Mouse (Mus musculus) mesoderm, embryonic 11.5 days (tissue): ENCODE measurements around the gene Klk9.

Experiments used
- DNase-seq: peaks from one replicate; pipeline ENCODE4 v3.0.0-alpha.2; 2012; ENCODE audit warnings: low read depth, low spot score

The Klk9 gene

DNA sequence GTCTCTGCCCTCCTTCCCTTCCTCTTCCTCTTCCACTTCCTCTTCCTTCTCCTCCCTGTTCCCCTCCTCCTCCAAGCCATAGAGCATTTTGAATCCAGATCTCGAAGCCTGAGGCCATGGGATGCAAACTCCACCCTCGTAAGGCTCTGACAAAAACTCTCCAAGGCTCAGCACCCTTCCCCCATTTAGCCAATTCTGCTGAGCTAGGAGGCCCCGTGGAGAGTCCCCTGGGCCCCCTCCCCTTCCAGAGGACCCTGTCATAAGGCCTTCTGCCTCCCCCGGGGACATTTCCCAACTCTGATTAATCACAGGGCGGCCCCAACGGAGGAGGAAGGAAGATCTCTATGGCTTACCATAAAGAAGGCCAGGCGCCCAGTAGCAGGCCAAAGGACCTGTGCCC is at the start of gene Klk9:
Gene Klk9 (plus strand): TSS at position 301 of the 400 bp plus-strand sequence.
- DNase-seq = no peak

- DNase-seq = no peak
Observed at GRCm38 (mm10) chr7:43747788-43748187, 43.9 kb upstream of the Klk9 start.

- no peak for DNase-seq
Observed at GRCm38 (mm10) chr7:43752806-43753205, 38.9 kb upstream of the Klk9 start.

GRCm38 (mm10) chr7:43766484-43766883 is 25.2 kb upstream of the Klk9 start:
- no peak for DNase-seq

DNA sequence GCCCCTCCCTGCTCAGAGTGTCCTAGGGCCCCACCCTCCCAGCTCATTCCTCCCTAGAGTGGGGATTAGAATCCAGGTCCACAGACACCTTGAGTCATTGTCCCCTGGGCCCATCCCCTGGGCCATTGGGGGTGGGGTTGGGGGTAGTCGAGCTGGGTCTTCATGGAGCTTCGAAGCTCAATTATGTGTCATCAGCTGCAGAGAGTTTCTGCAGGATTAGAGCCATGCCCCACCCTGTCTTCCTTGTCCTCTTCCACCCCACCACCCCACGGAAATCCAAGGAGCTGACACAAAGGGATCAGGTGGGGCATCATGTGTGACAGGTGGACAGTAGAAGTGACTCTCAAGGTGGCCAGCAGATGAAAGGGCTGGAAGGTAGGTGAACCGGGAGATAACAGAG is 23.1 kb upstream of the Klk9 start, which contains the start of gene Klk12:
Gene Klk12 (plus strand): TSS at position 301 of the 400 bp plus-strand sequence.
- no peak for DNase-seq

DNA sequence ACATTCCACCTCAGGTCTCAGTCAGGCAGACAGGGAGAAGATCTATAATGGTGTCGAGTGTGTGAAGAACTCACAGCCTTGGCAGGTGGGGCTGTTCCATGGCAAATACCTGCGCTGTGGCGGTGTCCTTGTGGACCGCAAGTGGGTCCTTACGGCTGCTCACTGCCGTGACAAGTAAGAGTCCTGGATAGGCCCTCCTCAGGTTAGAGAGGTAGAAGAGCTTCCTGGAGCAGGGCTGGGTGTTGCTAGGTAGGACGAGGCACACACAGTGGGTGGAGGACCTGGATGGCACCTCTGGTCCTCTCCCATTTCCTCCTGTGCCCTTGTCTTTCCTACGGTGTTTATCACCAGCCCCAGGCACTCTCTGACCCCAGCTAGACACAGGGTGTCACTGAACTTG is 22.1 kb upstream of the Klk9 start:
- no peak for DNase-seq

DNA sequence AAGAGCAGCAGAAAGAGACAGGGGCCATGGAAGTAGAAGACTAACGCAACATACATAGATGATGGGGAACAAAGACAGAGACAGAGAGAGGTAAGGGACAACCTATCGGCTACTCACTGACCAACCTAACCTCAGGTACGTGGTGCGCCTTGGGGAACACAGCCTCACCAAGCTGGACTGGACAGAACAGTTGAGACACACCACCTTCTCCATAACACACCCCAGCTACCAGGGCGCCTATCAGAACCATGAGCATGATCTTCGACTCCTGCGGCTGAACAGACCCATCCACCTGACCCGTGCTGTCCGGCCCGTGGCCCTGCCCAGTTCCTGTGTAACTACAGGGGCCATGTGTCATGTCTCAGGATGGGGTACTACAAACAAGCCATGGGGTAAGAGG is 21.0 kb upstream of the Klk9 start:
- no peak for DNase-seq

GRCm38 (mm10) chr7:43771916-43772315 is 19.8 kb upstream of the Klk9 start:
- DNase-seq = no peak

DNA sequence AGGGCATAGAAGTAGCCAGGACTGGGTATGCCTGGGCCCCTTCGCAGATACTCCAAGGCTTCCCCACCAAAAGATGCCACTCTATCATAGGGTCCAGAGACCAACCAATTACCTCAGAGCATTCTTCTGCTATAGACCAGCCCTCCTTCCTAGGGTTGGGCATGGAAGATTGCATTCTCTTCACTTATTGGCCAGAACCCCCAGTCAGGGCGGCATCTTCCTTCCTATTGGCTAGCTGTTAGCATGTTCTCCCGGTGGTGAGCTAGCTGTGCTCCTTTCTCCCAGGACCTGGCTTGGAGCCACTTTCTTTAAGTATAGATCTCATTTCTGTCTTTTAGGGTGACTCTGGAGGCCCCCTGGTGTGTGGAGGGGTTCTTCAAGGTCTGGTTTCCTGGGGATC is 18.8 kb upstream of the Klk9 start:
- no peak for DNase-seq

DNA sequence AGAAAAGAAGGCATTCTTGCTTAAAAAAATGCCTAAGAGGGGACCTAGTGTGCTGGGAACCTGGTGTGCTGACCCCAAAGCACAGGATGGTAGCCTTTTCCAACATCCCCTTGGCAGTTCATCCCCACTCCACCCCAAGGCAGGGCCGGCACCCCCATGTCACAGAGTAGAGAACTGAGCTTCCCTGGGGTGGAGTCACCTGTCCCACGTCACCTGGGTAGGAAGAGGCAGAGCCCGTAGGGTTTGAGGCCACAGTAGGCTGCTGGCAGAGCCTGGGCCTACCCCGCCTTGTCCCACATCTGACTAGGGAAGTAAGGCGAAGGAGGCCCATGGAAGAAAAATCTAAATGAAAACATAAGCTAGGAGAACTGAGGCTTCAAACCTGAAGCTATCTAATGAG is 17.3 kb upstream of the Klk9 start, which contains the start of gene Klk11:
Gene Klk11 (plus strand): TSS at position 241 of the 400 bp plus-strand sequence.
- DNase-seq = no peak

DNA sequence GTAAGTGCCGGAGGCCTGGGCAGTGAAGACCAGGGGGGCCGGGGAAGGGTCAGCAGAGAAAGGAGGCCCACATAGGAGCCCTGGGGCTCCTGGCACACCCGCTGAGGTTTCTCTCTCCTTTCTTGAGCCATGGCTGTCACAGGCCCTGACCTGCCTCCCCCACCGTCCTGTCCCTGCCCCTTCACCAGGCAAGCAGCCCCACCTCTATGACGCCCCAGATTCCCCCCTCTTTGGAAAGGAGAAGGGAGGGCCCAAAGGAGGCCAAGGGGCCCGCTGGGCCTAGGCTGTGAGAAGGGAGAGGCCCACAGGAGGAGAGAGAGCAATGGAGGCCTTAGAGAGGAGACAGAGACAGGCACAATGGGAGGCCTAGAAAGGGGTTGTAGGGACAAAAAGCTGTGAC is 16.9 kb upstream of the Klk9 start:
- no peak for DNase-seq

DNA sequence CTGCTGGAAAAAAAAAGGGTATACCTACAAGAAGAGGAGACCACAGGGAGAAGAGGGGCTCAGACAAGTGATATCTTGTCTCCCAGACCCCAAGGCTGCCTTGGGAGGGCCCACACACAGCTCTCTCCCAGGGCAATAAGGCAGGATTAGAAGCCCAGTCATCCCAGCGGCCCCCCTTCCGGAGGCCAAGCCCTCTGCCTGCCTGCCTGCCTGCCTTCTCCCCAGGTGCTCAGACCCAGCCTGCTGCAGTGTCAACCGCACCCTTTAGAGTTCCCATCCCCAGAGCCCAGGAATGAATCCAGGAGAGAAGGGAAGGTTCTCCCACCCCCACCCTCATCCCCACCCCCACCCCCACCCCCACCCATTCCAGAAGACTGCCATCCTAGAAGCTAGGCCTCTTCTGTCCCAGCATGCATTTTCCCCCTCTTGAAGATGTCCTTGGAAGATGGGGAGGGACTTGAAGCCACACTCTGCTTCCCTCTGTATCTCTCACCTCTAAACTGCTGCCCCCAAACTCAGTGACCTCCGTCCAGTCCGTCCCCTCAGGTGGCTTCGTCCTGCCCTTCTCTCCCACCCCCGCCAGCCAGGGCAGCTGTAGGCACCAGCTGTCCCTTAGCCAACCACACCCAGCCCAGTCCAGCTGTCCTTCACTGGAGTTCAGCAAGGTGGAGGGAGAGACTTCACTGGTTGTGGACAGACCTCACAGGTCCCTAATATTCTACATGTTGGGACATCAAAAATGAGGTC is 16.2 kb upstream of the Klk9 start:
- no peak for DNase-seq

- no peak for DNase-seq
Observed at GRCm38 (mm10) chr7:43776506-43776905, 15.2 kb upstream of the Klk9 start.

GRCm38 (mm10) chr7:43777423-43777822 is 14.3 kb upstream of the Klk9 start:
- no peak for DNase-seq

DNA sequence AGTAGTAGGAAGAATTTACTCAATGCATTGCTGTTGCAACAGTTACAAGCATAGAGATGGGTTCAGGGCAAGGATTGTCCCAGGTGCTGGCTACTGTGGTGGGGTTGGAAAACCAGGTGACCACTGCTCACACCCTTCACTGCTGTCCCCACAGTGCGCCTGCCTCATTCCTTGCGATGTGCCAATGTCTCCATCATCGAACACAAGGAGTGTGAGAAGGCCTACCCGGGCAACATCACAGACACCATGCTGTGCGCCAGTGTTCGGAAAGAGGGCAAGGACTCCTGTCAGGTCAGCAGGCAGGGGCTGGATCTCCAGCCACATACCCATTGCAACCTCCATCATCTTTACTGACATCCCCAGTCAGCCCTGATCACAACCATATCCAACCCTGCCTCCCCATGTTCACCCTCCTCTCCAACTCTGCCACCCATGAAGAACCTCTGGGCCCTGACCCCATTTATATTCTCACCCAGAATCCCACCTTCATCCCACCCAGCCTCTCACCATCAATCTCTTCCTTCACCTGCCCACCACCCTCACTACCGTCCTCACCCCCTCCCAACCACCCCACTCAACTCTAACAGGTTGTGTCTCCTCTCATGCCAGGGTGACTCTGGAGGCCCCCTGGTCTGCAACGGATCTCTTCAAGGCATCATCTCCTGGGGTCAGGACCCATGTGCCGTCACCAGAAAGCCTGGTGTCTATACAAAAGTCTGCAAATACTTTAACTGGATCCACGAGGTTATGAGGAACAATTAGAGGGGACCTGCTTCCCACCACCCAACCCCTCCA is 13.3 kb upstream of the Klk9 start:
- no peak for DNase-seq

DNA sequence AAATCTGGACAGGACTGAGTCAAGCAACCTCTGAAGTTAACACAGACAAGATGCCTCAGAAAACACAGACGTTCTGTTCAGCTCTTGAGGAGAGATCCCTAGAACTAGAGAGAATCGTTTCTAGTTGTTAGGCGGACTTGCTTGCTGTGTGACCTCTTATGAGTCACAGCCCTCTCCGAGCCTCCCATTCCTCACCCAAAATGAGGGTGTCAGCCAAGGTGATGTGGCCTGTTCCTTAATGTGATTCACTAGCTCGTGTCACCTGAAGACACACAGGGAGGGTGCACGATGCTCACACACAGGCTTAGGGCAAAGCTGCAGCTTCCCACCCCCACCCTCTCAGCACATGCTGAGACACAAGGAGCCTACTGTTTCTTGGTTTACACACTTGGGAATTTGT is 11.4 kb upstream of the Klk9 start:
- no peak for DNase-seq

- no peak for DNase-seq
Observed at GRCm38 (mm10) chr7:43780746-43781145, 10.9 kb upstream of the Klk9 start, which contains the start of gene Klk10. TSS of gene Klk10 (plus strand) at chr7:43781035.

DNA sequence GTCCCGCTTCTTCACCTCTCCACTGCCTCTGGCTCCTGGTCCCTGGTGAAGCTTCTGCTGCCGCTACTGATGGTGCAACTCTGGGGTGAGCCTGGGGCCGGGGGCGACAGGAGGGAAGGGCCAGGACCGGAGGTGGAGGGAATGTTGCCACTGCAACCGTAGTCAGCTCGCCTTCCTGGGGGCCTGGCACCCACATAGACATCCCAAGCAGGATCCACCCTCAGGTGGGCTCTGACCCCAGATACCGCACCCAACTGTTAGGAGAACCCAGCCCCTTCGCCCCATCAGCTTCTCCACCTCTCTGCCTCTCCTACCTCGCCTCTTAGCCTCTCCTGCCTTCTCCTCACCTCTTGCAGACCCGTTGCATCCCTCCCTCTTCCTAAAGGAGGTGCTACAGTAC is 10.2 kb upstream of the Klk9 start:
- no peak for DNase-seq

- peak; percentile 90 for DNase-seq
Observed at GRCm38 (mm10) chr7:43782275-43783265, 9.1 kb upstream of the Klk9 start.

GRCm38 (mm10) chr7:43785286-43785685 is 6.4 kb upstream of the Klk9 start:
- no peak for DNase-seq

GRCm38 (mm10) chr7:43788096-43788495 is 3.6 kb upstream of the Klk9 start:
- DNase-seq = no peak

- DNase-seq = no peak
Observed at GRCm38 (mm10) chr7:43789295-43789694, 2.4 kb upstream of the Klk9 start.
